Mouse (Mus musculus) spleen, embryonic (tissue): ENCODE measurements around the gene Gipr.
"Not testable (repeated sequence)": the region's sequence is repeated elsewhere in the genome, so short reads cannot be mapped to it uniquely, and the experiment has no call there.

ENCODE experiments used
- CTCF ChIA-PET: fragments of 350-600 bp; sonication (Branson Sonifier 250); formaldehyde crosslinking; loops from one replicate; lab custom pipeline; 2022; lab: Charles Lee

Gipr gene

DNA sequence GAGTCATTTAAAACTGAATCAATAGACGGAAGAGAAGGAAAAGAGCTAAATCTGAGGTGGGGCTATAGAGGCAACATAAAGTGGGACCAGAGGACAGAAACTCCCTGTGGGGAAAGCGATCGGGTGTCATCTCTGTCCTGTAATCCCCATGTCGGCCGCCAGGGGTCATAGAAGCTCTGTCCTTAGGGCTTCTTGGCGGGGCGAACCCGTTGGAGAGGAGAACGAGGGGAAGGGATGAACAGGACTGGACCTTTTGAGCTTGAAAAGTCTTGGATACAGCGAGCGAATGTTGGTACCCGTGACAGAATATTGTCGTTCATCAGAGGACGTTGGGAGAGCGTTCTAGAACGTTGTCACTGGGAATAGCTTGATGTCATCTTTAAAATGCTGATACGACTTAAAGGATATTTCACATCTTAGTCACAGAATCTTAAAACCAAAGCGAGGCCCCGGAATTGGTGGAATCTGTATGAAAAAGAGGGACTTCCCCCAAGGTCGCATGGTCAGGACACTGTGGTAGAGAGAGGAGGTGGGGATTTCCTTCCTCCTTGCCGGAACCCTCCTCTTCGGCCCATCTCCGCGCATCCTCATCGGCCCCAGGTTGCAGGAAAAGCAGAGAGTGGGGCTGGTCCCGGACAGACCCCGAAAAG is 12.6 kb upstream of the Gipr start:
- CTCF ChIA-PET: interaction anchor here (0.6 to 1.2 kb wide), 5 partner anchors 19 to 117 kb away, joined by 3 to 6 read pairs (median 3); partner anchors contain the start of gene Dmpk

DNA sequence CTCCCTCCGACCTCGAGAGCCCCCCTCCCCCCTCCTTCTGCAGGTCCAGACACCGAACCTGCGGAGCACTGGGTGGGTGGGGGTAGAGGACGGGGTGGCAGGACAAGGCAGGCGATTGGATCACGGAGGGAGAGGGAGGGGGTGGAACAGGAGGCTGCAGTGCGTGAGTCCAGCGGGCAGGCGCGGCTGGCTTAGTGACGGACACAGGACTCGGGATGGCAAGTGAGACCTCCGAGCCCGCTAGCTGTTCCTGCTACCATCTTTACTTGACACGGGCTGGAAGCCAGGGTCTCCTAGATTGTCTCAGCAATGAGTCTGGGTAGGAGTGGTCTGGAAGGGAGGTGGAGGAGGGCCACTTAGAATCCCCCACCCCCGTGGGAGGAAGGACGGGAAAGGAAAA is 12.1 kb upstream of the Gipr start:
- CTCF ChIA-PET: interaction anchor here (0.6 to 1.2 kb wide), 4 partner anchors 19 to 117 kb away, joined by 3 to 4 read pairs (median 3); partner anchors contain the start of gene Dmpk

DNA sequence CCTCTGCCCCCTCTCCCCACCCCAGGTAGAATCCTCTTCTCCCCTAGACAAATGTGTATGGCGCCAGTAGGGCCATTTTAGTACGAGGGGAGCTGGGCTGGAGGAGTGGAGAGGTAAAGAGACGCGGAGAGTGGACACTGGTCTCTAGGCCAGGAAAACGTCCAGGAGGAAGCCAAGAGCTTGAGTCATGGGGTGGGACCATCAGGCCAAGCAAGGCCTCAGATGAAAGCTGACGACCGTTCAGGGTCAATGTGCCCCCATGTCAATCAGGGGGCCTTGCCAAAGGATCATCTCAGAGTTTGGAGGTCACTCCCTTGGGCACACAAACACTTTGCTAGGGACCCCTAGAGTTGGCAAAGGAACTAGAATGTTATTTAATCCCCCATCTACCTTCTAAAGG is 11.3 kb upstream of the Gipr start:
- CTCF ChIA-PET: interaction anchor here (0.5 to 0.8 kb wide), 3 partner anchors 13 to 151 kb away, joined by 3 to 9 read pairs (median 3); no protein-coding TSS in a partner anchor

DNA sequence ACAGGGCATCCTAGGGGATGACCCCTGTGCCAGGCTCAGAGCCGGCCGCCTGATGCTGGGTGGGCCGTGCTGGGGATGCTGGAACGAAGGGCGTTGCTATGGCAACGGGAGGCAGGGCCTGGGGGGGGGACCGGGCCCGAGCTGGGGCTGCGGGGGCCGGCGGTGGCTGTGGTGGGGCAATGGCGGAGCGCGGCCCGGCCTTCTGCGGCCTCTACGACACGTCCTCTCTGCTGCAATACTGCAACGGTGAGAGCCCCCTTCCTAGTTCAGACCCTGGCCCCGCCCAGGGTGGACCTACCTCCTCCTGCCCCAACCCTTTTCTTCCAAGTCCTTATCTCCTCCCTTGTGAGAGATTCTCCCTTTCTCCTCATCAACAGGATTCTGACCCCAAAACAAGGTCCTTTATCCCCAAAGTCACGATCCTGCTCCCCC is 10.6 kb upstream of the Gipr start:
- CTCF ChIA-PET: interaction anchor here (0.5 kb wide), 1 partner anchor 132 kb away, joined by 9 read pairs; no protein-coding TSS in a partner anchor

DNA sequence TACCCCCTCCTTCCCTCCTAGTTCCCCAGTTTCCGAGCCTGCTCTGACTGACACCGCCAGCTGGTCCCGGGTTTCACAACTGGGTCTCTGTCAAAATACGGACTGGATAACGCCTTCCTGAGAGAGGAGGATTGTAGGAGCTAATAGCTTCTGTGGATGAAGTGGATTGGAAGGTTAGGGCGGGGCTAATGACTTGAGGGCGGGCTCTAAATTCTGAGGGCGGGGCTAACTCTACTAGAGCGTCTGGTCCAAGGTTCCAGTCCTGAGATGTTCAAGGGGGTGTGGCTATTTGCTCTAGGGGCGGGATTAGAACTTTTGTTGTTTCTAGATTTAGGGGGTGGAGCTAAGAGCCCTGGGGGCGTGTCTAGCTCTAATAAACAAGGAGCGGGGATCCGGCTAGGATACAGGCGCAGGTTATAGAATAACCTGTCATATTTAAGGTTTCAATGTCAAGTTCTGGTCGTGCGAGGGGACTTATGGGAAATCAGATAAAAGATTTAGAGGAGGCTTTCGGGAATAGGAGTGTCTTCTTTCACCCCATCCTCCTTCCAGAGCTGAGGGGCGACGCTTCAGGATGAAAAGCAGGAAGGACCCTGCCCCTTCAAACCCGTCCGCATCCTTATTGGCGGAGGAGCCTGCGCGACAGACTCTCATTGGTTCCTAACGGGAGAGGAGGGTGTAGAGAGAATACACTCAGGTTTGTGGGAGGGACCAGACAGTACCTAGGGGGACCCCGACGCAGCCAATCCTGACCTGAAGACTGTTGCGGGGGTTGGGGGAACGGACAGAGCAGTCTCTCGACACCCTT is 10.0 kb upstream of the Gipr start, which contains the start of gene Eml2:
Gene Eml2 (plus strand): TSS at position 714 of the 808 bp plus-strand sequence.
- CTCF ChIA-PET: interaction anchor here (0.6 kb wide), 1 partner anchor 22 kb away, joined by 5 read pairs; no protein-coding TSS in a partner anchor

DNA sequence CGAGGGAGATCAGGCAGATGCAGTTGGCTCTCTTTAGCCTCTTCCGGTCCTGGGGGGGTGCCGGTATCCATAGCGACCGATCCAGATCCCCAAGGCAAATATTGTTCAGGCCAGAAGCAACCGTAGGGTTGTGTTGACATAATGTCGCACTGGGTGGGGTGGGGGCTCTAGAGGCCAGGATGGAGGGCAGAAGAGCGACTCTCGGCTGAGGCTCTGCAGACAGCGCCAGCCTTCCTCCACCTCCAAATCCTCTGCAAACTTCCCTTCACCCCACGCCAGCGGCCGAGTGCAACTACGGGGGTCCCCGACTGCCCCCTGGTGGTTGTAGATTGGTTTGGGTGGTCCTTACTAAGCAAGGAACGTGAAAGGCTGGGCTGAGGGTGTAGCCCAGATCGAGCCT is 6.9 kb upstream of the Gipr start:
- CTCF ChIA-PET: interaction anchor here (0.6 to 1.1 kb wide), 4 partner anchors 17 to 359 kb away, joined by 3 to 16 read pairs (median 3); no protein-coding TSS in a partner anchor

DNA sequence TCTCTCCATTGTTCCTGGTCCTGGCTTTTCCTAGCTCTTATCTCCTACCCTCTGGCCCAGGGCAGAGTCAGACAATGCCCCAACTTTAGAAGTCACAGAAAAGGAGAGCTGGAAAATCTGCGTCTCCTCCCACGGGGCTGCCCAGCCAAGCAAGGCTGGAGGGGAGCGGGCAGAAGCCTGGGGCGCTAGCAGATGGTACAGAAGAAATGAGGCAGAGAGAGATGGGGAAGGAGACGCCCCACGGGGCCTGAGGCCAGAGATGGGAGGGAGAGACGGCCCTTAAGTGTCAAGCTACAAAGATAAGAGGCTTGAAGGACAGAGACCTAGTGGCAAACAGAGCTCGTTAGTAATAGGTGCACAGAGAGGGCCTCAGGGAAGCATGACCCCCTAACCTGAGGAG is 5.9 kb upstream of the Gipr start:
- CTCF ChIA-PET: no interaction called here

DNA sequence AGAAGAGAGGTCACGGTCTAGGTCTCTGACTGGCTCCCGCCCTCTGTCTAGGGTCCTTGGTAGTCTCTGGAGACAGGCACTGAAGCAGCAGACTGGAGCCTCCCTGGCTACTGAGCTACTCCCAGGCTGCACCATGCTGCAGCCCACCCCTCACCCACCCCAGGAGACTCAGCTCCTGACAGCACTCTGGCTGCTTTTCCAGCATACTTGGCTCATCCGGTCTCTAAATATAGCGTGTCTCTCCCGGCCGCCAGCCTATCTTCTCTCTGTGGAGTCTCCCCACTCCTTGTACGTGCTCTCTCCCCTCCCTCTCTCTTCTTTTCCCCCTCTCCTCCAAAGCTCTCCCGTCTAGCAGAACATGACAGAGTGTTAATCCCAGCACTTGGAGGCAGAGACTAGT is 4.2 kb upstream of the Gipr start:
- CTCF ChIA-PET: interaction anchor here (0.6 kb wide), 1 partner anchor 404 kb away, joined by 3 read pairs; no protein-coding TSS in a partner anchor

DNA sequence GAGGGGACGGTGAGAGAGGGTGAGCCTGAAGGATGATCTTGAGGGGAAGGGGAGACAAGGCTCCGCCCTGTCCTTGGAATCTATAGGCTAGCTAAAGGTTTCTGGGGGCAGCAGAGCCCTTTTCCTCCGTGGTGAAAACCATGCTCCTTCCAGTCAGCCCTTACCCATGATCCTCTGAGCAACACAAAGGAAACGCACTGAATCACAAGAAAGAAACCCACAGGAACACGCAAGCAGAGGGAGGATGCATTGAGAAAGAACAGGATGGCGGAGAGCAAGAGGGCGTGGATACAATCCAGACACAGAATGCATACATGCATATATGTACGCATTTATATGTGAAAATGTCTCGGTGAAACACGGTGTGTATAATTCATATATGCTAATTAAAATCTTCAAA is 3.6 kb upstream of the Gipr start:
- CTCF ChIA-PET: no interaction called here

DNA sequence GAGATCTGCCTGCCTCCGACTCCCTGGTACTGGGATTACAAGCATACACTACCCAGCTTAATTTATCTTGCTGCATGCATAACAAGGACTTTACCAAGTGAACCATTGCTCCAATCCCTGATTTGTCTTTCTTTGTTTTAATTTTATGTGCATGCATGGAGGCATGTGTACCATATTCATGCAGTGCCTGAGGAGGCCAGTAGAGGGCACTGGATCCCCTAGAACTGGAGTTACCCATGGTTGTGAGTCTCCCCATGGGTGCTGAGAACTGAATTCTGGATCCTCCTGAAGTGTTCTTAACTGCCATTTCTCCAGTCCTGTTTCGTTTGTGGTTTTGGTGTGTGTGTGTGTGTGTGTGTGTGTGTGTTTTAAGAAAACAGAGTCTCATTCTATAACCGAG is 1.1 kb upstream of the Gipr start:
- CTCF ChIA-PET: no interaction called here

DNA sequence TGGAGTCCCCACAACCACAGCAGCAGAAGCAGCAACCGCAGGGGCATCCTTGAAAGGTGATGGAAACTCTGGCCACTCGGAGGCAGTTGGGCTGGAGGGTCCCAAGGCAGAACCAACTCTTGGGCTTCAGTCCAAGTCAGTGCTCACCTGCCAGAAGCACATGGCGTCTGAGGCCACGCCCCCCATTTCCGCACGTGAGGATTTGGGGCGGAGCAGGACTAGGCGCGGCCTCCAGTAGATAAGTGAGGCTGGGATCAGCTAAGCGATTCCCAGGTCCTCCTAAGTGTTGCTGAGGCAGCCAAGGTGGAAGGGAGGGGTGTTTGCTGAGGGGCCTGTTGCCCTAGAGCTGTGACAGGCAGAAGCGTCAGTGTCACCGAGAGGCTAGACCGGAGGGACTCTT is 949 bp downstream of the Gipr start:
- CTCF ChIA-PET: interaction anchor here (0.9 kb wide), 1 partner anchor 19 kb away, joined by 3 read pairs; no protein-coding TSS in a partner anchor

DNA sequence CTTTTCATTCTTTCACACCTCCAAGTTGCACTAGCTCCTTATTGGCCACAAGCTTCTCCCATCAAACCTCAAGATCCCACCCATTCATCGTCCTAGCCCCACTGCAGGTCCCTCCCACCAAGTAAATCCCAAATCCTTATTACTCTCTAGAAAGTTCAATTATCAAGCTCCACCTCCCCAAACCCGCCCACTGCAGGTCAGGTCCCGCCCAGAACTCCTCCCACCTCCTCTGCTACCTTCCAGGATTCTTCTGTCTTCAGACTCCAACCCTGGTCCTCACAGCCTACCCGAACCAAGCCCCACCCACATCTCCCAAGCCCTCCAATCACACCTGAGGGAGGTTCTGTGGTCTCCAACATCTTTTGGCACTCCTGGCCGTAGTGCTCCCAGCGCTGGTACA is 1.7 kb downstream of the Gipr start:
- CTCF ChIA-PET: interaction anchor here (1.4 kb wide), 1 partner anchor 13 kb away, joined by 3 read pairs; no protein-coding TSS in a partner anchor

DNA sequence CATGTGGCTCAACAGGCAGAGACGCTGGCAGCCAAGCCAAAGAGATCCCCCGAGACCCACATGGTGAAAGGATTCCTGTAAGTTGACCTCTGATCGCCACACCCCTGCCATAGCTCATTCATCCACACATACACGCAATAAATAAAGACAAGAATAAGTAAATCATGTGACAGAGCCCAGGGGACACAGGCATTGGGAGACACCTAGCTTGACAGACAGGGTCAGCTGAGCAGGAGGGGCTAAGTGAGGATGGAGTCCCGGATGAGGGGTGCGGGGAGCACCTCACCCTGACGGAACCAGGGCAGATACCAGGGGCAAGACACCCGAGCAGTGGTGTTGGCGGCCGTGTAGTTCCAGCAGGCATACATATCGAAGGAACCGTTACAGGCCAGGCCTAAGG is 2.2 kb downstream of the Gipr start:
- CTCF ChIA-PET: interaction anchor here (1.4 kb wide), 1 partner anchor 14 kb away, joined by 3 read pairs; no protein-coding TSS in a partner anchor

DNA sequence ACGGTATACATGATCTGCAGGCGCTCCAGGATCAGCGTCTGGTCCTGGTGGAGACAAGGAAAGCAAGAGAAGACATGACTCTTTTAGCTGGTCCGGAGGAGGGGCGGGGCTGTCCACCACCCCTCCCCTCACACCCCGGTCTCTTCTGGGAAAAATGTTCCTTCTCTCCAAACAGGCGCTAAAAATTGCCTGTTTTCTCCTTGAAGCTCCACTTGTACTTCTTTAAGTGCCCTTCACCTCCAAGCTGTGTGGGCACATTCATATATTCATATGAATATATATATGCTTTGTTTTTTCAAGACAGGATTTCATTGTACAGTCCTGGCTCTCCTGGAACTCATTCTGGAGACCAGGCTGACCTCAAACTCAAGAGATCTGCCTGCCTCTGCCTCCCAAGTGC is 3.0 kb downstream of the Gipr start:
- CTCF ChIA-PET: no interaction called here

DNA sequence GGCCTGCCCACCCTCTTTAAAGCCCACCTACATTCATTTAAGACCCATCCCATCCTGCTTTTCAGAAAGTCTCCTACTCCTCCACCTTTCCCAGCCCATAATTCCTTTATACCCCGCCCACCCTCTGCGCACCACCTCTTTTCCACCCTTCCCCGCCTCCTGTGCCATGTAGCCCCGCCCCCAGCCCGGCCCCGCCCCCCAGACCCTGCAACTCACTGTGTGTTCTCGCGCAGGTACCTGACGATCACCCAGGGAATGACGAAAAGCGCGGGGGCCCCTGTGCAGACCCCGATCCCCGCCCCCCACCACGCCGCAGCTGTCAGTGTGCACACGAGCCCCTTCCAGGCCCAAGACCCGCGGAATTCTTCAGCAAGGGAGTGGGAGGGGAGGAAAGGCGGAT is 5.8 kb downstream of the Gipr start:
- CTCF ChIA-PET: no interaction called here

DNA sequence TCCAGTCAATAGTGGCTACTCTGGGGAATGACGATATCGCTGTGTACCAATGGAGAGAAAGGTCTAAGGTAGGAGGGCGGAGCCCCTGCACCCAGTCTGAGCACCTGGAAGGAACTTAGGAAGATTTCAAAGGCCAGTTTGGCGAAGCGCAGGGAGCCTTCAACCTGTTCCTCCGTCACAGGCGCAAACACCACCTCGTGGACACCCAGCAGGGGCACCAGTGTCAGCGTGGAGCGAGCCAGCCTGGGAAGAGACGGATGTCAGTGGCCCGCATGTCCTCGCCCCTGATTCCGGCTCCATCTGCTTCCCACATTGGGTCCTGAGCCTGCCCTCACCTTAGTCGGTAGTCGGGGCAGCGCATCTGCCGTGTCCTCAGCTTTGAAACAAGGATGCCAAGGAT is 6.5 kb downstream of the Gipr start:
- CTCF ChIA-PET: interaction anchor here (0.7 kb wide), 1 partner anchor 147 kb away, joined by 3 read pairs; no protein-coding TSS in a partner anchor

DNA sequence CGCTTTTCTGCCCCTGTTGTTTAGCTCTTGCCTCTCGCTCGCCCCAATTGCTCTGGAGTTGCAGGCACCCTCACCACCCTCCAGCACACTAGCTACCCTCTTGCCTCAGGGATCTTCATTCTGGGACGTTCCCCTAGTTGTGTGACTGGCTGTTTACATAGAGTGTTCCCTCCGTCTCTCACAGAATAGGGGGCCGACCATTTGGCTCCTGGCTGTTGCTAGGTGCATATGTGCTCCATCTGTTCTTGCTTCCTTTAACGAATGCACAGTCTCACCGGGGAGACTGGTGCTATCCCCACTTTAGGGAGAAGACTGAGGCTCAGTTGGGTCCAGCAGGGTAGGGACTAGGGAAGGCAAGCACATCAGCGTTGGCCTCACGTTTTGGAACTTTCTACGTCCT is 7.3 kb downstream of the Gipr start:
- CTCF ChIA-PET: interaction anchor here (0.7 kb wide), 1 partner anchor 148 kb away, joined by 3 read pairs; no protein-coding TSS in a partner anchor

DNA sequence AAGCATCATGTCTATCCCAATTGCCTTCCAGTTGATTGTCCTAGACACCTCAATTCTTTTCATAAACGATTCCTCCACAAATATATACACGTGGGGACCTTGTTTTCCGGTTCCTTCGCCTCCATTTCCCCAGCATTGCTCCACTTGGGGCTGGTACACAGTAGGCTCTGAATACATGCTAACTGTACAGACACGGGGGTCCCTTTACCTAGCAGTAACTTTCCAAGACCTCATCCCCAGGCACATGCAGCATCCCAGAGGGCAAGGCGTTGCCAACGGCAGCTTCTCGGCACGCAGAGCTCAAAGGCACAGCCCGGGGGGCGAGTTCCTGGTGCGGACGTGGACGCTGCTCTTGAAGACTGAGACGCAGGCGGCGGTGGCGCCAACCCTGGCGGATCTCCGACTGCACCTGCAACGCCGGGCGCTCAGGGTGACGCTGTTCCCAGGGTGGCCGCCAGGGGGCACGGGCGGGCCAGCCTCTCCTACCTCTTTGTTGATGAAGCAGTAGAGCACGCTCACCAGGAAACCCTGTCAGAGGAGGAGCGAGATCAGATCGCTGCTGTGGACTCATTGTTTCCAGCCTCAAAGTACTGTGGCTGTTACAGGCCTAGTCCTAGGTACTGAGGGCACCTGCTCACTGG is 8.6 kb downstream of the Gipr start:
- CTCF ChIA-PET: no interaction called here

DNA sequence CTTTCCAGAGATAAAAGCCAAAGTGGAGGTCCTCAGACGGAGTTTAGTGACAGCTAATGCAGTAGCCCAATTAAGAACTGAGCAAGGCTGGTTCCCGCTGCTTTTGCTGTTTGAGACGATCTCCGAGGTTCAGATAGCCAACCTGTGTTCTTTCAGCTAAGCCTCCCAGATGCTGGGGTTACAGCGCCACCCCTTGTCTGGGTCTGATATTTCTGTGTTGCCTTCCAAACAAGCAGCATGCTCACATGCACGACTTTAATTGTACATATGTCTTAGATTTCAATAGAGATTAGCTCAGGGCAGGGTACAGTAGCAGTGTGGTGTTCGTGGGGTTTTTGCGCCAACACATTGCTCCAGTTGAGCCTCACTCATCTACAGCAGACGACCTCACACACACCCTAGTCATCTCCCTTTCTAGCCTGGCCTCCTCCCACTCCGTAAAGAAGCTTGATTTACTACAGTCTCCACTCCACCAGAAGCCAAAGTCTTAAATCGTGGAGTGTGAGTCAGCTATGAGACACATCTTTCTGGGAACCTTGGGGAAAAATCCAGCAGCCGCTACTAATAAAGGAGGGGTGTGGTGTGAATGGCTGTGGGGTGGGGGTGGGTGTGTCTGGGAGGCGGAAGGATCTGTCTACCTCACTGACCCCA is 10.0 kb downstream of the Gipr start:
- CTCF ChIA-PET: interaction anchor here (0.6 to 0.8 kb wide), 3 partner anchors 17 to 87 kb away, joined by 3 to 20 read pairs (median 6); no protein-coding TSS in a partner anchor

DNA sequence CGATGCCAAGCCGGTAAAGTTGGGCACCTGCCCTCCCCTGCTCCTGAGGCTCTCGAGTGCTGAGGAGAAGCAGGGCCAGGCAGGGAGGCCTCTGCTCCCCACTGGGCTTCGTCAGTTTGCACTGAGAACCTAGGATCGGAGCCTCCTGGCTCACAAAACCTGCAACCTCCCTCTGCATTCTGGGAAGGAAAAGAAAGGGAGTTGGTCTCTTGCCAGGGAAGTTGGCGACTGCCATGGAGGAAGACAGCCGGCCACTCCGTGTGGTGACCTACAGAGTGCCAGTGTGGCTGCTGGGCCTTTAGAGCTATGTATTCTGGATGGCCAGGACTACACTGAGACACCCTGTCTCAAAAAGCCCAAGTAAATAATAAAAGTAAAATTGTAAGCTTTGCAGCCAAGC is 11.1 kb downstream of the Gipr start:
- CTCF ChIA-PET: no interaction called here

DNA sequence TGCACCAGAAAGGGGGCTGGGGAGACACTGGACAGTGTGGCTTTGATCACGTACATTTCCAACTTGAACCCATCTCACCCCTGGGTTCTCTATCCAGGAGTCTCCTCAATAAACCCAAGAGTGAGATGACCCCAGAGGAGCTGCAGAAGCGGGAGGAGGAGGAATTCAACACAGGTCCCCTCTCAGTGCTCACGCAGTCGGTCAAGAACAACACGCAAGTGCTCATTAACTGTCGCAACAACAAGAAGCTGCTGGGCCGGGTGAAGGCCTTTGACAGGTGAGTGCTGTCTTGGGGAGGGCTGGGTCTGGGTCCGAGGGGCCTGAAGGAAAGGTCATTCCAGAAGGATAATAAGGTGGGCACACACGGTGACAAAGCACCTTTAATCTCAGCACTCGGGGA is 14.8 kb downstream of the Gipr start:
- CTCF ChIA-PET: not testable (repeated sequence)
